Mouse (Mus musculus) cerebellum, adult 2 months (tissue): ENCODE results near the gene Nap1l4.

Experiments
- CTCF ChIP-seq: fragments of 200-500 bp; IDR thresholded peaks from 2 replicates; pipeline ENCODE4 v1.5.1; 2011; ENCODE audit warnings: low read depth, mild to moderate bottlenecking, control low read depth, low read length, moderate library complexity, borderline replicate concordance; ENCODE audit not compliant: insufficient read depth
- POLR2A ChIP-seq: fragments of 200-500 bp; IDR thresholded peaks from 2 replicates; pipeline ENCODE4 v1.6.1; 2011; ENCODE audit warnings: low read length, control low read depth, borderline replicate concordance; ENCODE audit not compliant: insufficient read depth

- TF ChIP-seq POLR2A: no peak
- TF ChIP-seq CTCF: no peak
Observed at GRCm38 (mm10) chr7:143464811-143465560, 83.9 kb downstream of the Nap1l4 start.
